Mouse (Mus musculus): ENCODE data around the gene Papola.

Papola gene

GRCm38 (mm10) chr12:105862607-105863006, 78.1 kb downstream of the Papola start:
- DNase-seq (ENCODE audit: low read depth, low spot score) = no peak

- no peak for DNase-seq (ENCODE audit: low read depth, low spot score)
Observed at GRCm38 (mm10) chr12:105863436-105863835, 78.9 kb downstream of the Papola start.

GRCm38 (mm10) chr12:105867646-105868045, 83.2 kb downstream of the Papola start:
- no peak for DNase-seq (ENCODE audit: low read depth, low spot score)

- DNase-seq (ENCODE audit: low read depth, low spot score) = no peak
Observed at GRCm38 (mm10) chr12:105869242-105869641, 84.7 kb downstream of the Papola start.

GRCm38 (mm10) chr12:105869696-105870095, 85.2 kb downstream of the Papola start:
- no peak for DNase-seq (ENCODE audit: low read depth, low spot score)

GRCm38 (mm10) chr12:105873283-105873682, 88.8 kb downstream of the Papola start:
- DNase-seq (ENCODE audit: low read depth, low spot score) = peak; percentile 62

- no peak for DNase-seq (ENCODE audit: low read depth, low spot score)
Observed at GRCm38 (mm10) chr12:105875112-105875511, 90.6 kb downstream of the Papola start.

GRCm38 (mm10) chr12:105876521-105876920, 92.0 kb downstream of the Papola start:
- DNase-seq (ENCODE audit: low read depth, low spot score) = no peak

GRCm38 (mm10) chr12:105876931-105877330, 92.4 kb downstream of the Papola start:
- no peak for DNase-seq (ENCODE audit: low read depth, low spot score)

GRCm38 (mm10) chr12:105878746-105879145, 94.3 kb downstream of the Papola start:
- DNase-seq (ENCODE audit: low read depth, low spot score) = no peak

GRCm38 (mm10) chr12:105883799-105884514, 99.5 kb downstream of the Papola start:
- no peak for DNase-seq (ENCODE audit: low read depth, low spot score)

- DNase-seq (ENCODE audit: low read depth, low spot score) = no peak
Observed at GRCm38 (mm10) chr12:105884515-105885323, 100.2 kb downstream of the Papola start.

All from CD4-positive, CD25-positive, alpha-beta regulatory T cell, adult 2 months (primary cell).